Mouse (Mus musculus): Measurements from ENCODE around the gene Xdh. TPM values are rescaled to one million over a fixed set of nuclear protein-coding genes. Genes with fewer than 3 reads are reported as not detected.
A peak's percentile ranks its signal among the peaks of the same experiment; 100 is the strongest.

Xdh gene
- total and polyA plus RNA-seq, 2 experiments from 2014 or later: 0.13 to 0.24 TPM

- Histone ChIP-seq H3K4me1 (ENCODE audit: insufficient read depth) (no peaks in the 10 kb centered on the region), H3K27ac (ENCODE audit: low read depth, low read length) (no peak overlapping the region), H3K36me3 (ENCODE audit: insufficient read depth) (no peaks in the 10 kb centered on the region), H3K9ac (no peak overlapping the region), H3K4me2 (ENCODE audit: low read depth) (no peak overlapping the region), H3K4me3 (ENCODE audit: low read depth, low read length) (no peak overlapping the region), H3K9me3 (ENCODE audit: low read length) (no peaks in the 10 kb centered on the region), H3K27me3 (ENCODE audit: insufficient read depth, low read length) (no peaks in the 10 kb centered on the region)
- TF ChIP-seq CTCF (IDR thresholded peaks at IDR 0.05; ENCODE audit: low read depth): no peak
- ATAC-seq: no peak
- DNase-seq: no peak
- WGBS: 77% methylated on average over 12 of the region's 12 CpGs
Measured at GRCm38 (mm10) chr17:73883332-73883731, 66.7 kb downstream of the Xdh start.

- no peak overlapping the region for H3K4me2 ChIP-seq (ENCODE audit: low read depth)
- no peaks in the 10 kb centered on the region for H3K4me1 ChIP-seq (ENCODE audit: insufficient read depth)
- H3K27ac ChIP-seq (ENCODE audit: low read depth, low read length): no peak overlapping the region
- no peaks in the 10 kb centered on the region for H3K27me3 ChIP-seq (ENCODE audit: insufficient read depth, low read length)
- 12% methylated on average over 9 of the region's 9 CpGs for WGBS
- no peaks in the 10 kb centered on the region for H3K36me3 ChIP-seq (ENCODE audit: insufficient read depth)
- TF ChIP-seq CTCF (IDR thresholded peaks at IDR 0.05; ENCODE audit: low read depth): peak; percentile 98
- DNase-seq: peak; percentile 93
- no peaks in the 10 kb centered on the region for H3K9me3 ChIP-seq (ENCODE audit: low read length)
- peak; percentile 95 for ATAC-seq
- H3K4me3 ChIP-seq (ENCODE audit: low read depth, low read length): no peak overlapping the region
- no peak overlapping the region for H3K9ac ChIP-seq
Measured at GRCm38 (mm10) chr17:73882194-73882593, 67.8 kb downstream of the Xdh start.

- DNase-seq (no peak), ATAC-seq (no peak)
- Histone ChIP-seq H3K27me3 (ENCODE audit: insufficient read depth, low read length) (no peaks in the 10 kb centered on the region), H3K36me3 (ENCODE audit: insufficient read depth) (no peaks in the 10 kb centered on the region), H3K4me2 (ENCODE audit: low read depth) (no peak overlapping the region), H3K27ac (ENCODE audit: low read depth, low read length) (no peak overlapping the region), H3K4me3 (ENCODE audit: low read depth, low read length) (no peak overlapping the region), H3K4me1 (ENCODE audit: insufficient read depth) (no peaks in the 10 kb centered on the region), H3K9ac (no peak overlapping the region), H3K9me3 (ENCODE audit: low read length) (no peaks in the 10 kb centered on the region)
- WGBS: 78% methylated on average over 6 of the region's 6 CpGs
- no peak for TF ChIP-seq CTCF (IDR thresholded peaks at IDR 0.05; ENCODE audit: low read depth)
Measured at GRCm38 (mm10) chr17:73881295-73881694, 68.7 kb downstream of the Xdh start.

- Histone ChIP-seq H3K36me3 (ENCODE audit: insufficient read depth) (no peaks in the 10 kb centered on the region), H3K9ac (no peak overlapping the region), H3K4me3 (ENCODE audit: low read depth, low read length) (no peak overlapping the region), H3K27me3 (ENCODE audit: insufficient read depth, low read length) (no peaks in the 10 kb centered on the region), H3K27ac (ENCODE audit: low read depth, low read length) (no peak overlapping the region), H3K9me3 (ENCODE audit: low read length) (no peaks in the 10 kb centered on the region), H3K4me2 (ENCODE audit: low read depth) (no peak overlapping the region), H3K4me1 (ENCODE audit: insufficient read depth) (no peaks in the 10 kb centered on the region)
- ATAC-seq (no peak), DNase-seq (no peak)
- 91% methylated on average over 6 of the region's 6 CpGs for WGBS
- TF ChIP-seq CTCF (IDR thresholded peaks at IDR 0.05; ENCODE audit: low read depth): no peak
Measured at GRCm38 (mm10) chr17:73880286-73880685, 69.7 kb downstream of the Xdh start.

GRCm38 (mm10) chr17:73879262-73879916 is 70.6 kb downstream of the Xdh start:
- no peak overlapping the region for H3K9ac ChIP-seq
- no peaks in the 10 kb centered on the region for H3K27me3 ChIP-seq (ENCODE audit: insufficient read depth, low read length)
- no peaks in the 10 kb centered on the region for H3K4me1 ChIP-seq (ENCODE audit: insufficient read depth)
- ATAC-seq: no peak
- no peaks in the 10 kb centered on the region for H3K36me3 ChIP-seq (ENCODE audit: insufficient read depth)
- 84% methylated on average over 10 of the region's 10 CpGs for WGBS
- no peak for DNase-seq
- no peak overlapping the region for H3K4me2 ChIP-seq (ENCODE audit: low read depth)
- no peak overlapping the region for H3K27ac ChIP-seq (ENCODE audit: low read depth, low read length)
- H3K9me3 ChIP-seq (ENCODE audit: low read length): no peaks in the 10 kb centered on the region
- H3K4me3 ChIP-seq (ENCODE audit: low read depth, low read length): no peak overlapping the region
- no peak for TF ChIP-seq CTCF (IDR thresholded peaks at IDR 0.05; ENCODE audit: low read depth)

- Histone ChIP-seq H3K4me2 (ENCODE audit: low read depth) (no peak overlapping the region), H3K4me3 (ENCODE audit: low read depth, low read length) (no peak overlapping the region), H3K27ac (ENCODE audit: low read depth, low read length) (no peak overlapping the region), H3K27me3 (ENCODE audit: insufficient read depth, low read length) (no peaks in the 10 kb centered on the region), H3K9ac (no peak overlapping the region), H3K36me3 (ENCODE audit: insufficient read depth) (no peaks in the 10 kb centered on the region), H3K4me1 (ENCODE audit: insufficient read depth) (no peaks in the 10 kb centered on the region), H3K9me3 (ENCODE audit: low read length) (no peaks in the 10 kb centered on the region)
- ATAC-seq (no peak), DNase-seq (no peak)
- TF ChIP-seq CTCF (IDR thresholded peaks at IDR 0.05; ENCODE audit: low read depth): no peak
- WGBS: 90% methylated on average over 7 of the region's 7 CpGs
Measured at GRCm38 (mm10) chr17:73875674-73876073, 74.3 kb downstream of the Xdh start.

GRCm38 (mm10) chr17:73875268-73875667 is 74.7 kb downstream of the Xdh start:
- TF ChIP-seq CTCF (IDR thresholded peaks at IDR 0.05; ENCODE audit: low read depth): no peak
- no peaks in the 10 kb centered on the region for H3K4me1 ChIP-seq (ENCODE audit: insufficient read depth)
- no peak for ATAC-seq

More at GRCm38 (mm10) chr17:73875268-73875667, 74.7 kb downstream of the Xdh start:
- WGBS: 85% methylated on average over 4 of the region's 4 CpGs
- H3K9me3 ChIP-seq (ENCODE audit: low read length): no peaks in the 10 kb centered on the region
- DNase-seq: no peak
- no peak overlapping the region for H3K9ac ChIP-seq
- no peaks in the 10 kb centered on the region for H3K36me3 ChIP-seq (ENCODE audit: insufficient read depth)
- H3K4me2 ChIP-seq (ENCODE audit: low read depth): no peak overlapping the region
- no peak overlapping the region for H3K27ac ChIP-seq (ENCODE audit: low read depth, low read length)
- H3K27me3 ChIP-seq (ENCODE audit: insufficient read depth, low read length): no peaks in the 10 kb centered on the region
- no peak overlapping the region for H3K4me3 ChIP-seq (ENCODE audit: low read depth, low read length)
